Mouse (Mus musculus) heart, postnatal 0 days (tissue): ENCODE results near the gene Cdh3. TPM values are rescaled to one million over a fixed set of nuclear protein-coding genes. Genes with fewer than 3 reads are reported as not detected.
"Not testable (repeated sequence)": the region's sequence is repeated elsewhere in the genome, so short reads cannot be mapped to it uniquely, and the experiment has no call there.

Experiments used
- ATAC-seq: fragments of 200-750 bp; cut with Nextera tagmentation; 2 replicates; pipeline ENCODE4 v1.8.0; 2017; ENCODE audit warnings: low read depth, moderate number of reproducible peaks, moderate library complexity; ENCODE audit not compliant: insufficient read depth
- DNase-seq: peaks from one replicate; pipeline ENCODE4 v3.0.0-alpha.2; 2016; ENCODE audit warnings: low spot score
- H3K27ac ChIP-seq: fragments of 300-500 bp; sonication (generic); 2 replicates; pipeline ENCODE4 v1.5.1; 2014; ENCODE audit warnings: low read depth, mild to moderate bottlenecking
- H3K27me3 ChIP-seq: fragments of 300-500 bp; sonication (generic); 2 replicates; pipeline ENCODE4 v1.6.1; 2014; ENCODE audit warnings: low read length, mixed read lengths; ENCODE audit not compliant: control insufficient read depth, insufficient read depth
- H3K36me3 ChIP-seq: fragments of 300-500 bp; sonication (generic); replicated peaks from 2 replicates; pipeline ENCODE4 v1.6.1; 2014; ENCODE audit warnings: low read length, mixed read lengths; ENCODE audit not compliant: control insufficient read depth, insufficient read depth
- H3K4me1 ChIP-seq: fragments of 300-500 bp; sonication (generic); 2 replicates; pipeline ENCODE4 v1.6.1; 2014; ENCODE audit warnings: antibody characterized with exemption; ENCODE audit not compliant: control insufficient read depth, insufficient read depth
- H3K4me2 ChIP-seq: fragments of 300-500 bp; sonication (generic); 2 replicates; pipeline ENCODE4 v1.6.1; 2014; ENCODE audit warnings: low read depth, mild to moderate bottlenecking, low read length, moderate library complexity
- H3K4me3 ChIP-seq: fragments of 300-500 bp; sonication (generic); 2 replicates; pipeline ENCODE4 v1.5.1; 2014; ENCODE audit warnings: low read depth, low read length
- H3K9ac ChIP-seq: fragments of 300-500 bp; sonication (generic); replicated peaks from 2 replicates; pipeline ENCODE4 v1.6.1; 2014; ENCODE audit warnings: low read depth, low read length, mixed read lengths
- H3K9me3 ChIP-seq: fragments of 300-500 bp; sonication (generic); replicated peaks from 2 replicates; pipeline ENCODE4 v1.6.1; 2016; ENCODE audit warnings: low read length; ENCODE audit not compliant: control insufficient read depth
- CTCF ChIP-seq: IDR thresholded peaks from 2 replicates; pipeline ENCODE4 v1.5.1; 2016; ENCODE audit warnings: antibody characterized with exemption, control low read depth, low read depth
- EP300 ChIP-seq: IDR thresholded peaks from 2 replicates; pipeline ENCODE4 v1.6.1; 2016; ENCODE audit warnings: antibody characterized with exemption, low read depth
- WGBS: fragments of 180-500 bp; shearing (Covaris S2); extraction: QIAGEN DNeasy Blood & Tissue Kit; methylation state at CpG from one replicate; pipeline ENCODE4 v1.1.7; 2014; 5-methylcytosine and 5-hydroxymethylcytosine counted together
- polyA plus RNA-seq: library from polyadenylated mRNA; unstranded; fragments of >200 nt; fragmentation: Nextera tagmentation; extraction: Ambion mirVana; gene quantifications from 2 replicates; pipeline ENCODE4 v1.2.1, GENCODE M21; 2015
- total RNA-seq: library from RNA; depleted of rRNA; stranded (reverse); fragments of >200 nt; gene quantifications from 2 replicates; pipeline ENCODE4 v1.2.3, GENCODE M21; 2014; ENCODE audit warnings: low replicate concordance

Cdh3 gene
- total and polyA plus RNA-seq, 2 experiments from 2014 or later, result 4.5 to 9.2 TPM

GRCm38 (mm10) chr8:106585671-106586037 is 75.0 kb downstream of the Cdh3 start:
- Histone ChIP-seq H3K9ac (no peak overlapping the region), H3K36me3 (no peaks in the 10 kb centered on the region), H3K27ac (no peak overlapping the region), H3K9me3 (no peaks in the 10 kb centered on the region), H3K4me2 (no peak overlapping the region), H3K4me1 (no peaks in the 10 kb centered on the region), H3K4me3 (no peak overlapping the region), H3K27me3 (no peaks in the 10 kb centered on the region; the same call in 1 of the 2 replicates)
- ATAC-seq, result no peak
- no peak for DNase-seq
- 93% methylated on average over 3 of the region's 3 CpGs for WGBS
- TF ChIP-seq EP300, result no peak
- TF ChIP-seq CTCF, result no peak

DNA sequence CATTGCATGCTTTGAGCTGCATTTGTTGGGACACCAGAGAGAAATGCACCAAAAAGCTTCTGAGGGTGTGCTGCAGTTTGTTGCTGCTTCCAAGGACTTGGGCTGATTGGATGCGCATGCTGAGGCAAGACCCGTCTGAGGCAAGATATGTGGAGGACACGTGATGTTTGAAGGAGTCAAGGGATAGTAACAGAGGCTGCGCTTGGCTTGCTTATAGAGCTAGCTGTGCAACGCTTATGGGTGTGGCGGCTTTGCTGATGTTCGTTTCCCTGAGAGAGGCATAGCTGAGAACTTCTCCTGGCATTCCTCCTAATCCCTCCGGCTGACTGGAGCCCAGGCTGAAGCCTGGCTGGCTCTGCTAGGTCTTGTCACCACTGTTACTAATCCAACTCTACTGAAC is 76.2 kb downstream of the Cdh3 start:
- 74% methylated on average over 8 of the region's 8 CpGs for WGBS
- H3K36me3 ChIP-seq, result no peaks in the 10 kb centered on the region
- DNase-seq, result no peak
- H3K27me3 ChIP-seq, result no peaks in the 10 kb centered on the region; the same call in 1 of the 2 replicates
- H3K27ac ChIP-seq, result no peak overlapping the region
- H3K4me2 ChIP-seq, result no peak overlapping the region
- TF ChIP-seq CTCF (no peak), EP300 (no peak)
- no peak for ATAC-seq
- no peaks in the 10 kb centered on the region for H3K4me1 ChIP-seq
- no peaks in the 10 kb centered on the region for H3K9me3 ChIP-seq
- no peak overlapping the region for H3K9ac ChIP-seq
- no peak overlapping the region for H3K4me3 ChIP-seq

DNA sequence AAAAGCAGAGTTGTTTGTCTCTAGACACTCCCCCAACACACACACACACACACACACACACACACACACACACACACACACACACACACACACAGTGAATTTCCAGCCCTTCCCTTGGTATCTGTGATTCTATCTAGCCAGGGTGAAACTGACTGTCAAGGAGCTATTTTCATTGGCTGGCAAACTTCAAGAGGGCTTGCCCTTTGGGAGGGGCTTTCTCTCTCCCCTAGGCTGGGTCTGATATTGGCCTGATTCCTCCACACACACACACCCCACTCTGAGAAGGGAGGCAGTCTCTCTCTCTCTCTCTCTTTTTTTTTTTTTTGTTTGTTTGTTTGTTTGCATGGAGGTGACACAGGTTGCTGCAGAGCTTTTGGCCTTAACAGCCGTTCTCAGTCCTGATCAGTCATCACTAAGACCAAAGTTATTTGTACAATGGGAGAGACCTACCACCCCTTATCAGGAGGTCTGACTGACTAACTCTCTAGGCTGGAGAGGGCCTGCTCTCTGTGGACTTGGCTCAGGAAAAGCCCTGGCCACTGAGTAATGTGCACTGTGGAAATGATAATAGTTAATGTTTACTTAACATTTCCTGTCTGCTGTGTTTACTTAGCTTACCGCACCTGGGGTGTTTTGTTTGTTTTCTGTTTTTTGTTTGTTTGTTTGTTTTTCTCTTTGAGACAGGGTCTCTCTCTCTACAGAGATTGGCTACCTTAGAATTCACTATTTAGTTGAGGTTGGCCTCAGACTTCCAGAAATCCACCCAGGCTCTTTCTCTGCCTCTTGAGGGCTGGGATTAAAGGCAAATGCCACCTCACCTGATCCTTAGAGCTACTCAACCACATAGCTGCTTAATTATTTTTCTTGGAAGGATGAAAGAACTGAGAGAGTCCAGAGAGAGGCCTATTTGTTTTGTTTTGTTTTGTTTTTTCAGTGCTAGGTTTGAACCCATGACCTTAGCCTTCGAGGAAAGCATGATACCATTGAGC is 78.0 kb downstream of the Cdh3 start:
- no peaks in the 10 kb centered on the region for H3K36me3 ChIP-seq

GRCm38 (mm10) chr8:106592458-106592857 is 81.8 kb downstream of the Cdh3 start:
- H3K4me2 ChIP-seq, result no peak overlapping the region
- DNase-seq (no peak), ATAC-seq (no peak)
- no peak overlapping the region for H3K4me3 ChIP-seq
- no peaks in the 10 kb centered on the region for H3K27me3 ChIP-seq
- no peak overlapping the region for H3K27ac ChIP-seq
- no peaks in the 10 kb centered on the region for H3K4me1 ChIP-seq
- H3K36me3 ChIP-seq, result no peaks in the 10 kb centered on the region
- no peaks in the 10 kb centered on the region for H3K9me3 ChIP-seq
- 69% methylated on average over 1 of the region's 3 CpGs for WGBS
- no peak for TF ChIP-seq CTCF
- TF ChIP-seq EP300, result no peak
- H3K9ac ChIP-seq, result no peak overlapping the region

More for the DNA sequence above, 78.0 kb downstream of the Cdh3 start:
- WGBS, result 27% methylated on average over 3 of the region's 3 CpGs
- no peaks in the 10 kb centered on the region; the same call in 1 of the 2 replicates for H3K27me3 ChIP-seq
- no peak overlapping the region for H3K27ac ChIP-seq
- no peak overlapping the region for H3K9ac ChIP-seq
- H3K4me2 ChIP-seq, result no peak overlapping the region
- ATAC-seq (no peak), DNase-seq (no peak)
- no peaks in the 10 kb centered on the region for H3K4me1 ChIP-seq
- H3K4me3 ChIP-seq, result no peak overlapping the region
- TF ChIP-seq EP300 (no peak), CTCF (no peak)
- H3K9me3 ChIP-seq, result no peaks in the 10 kb centered on the region

- DNase-seq, H3K4me3 ChIP-seq, ATAC-seq, H3K27me3 ChIP-seq, H3K9ac ChIP-seq, H3K27ac ChIP-seq, H3K4me1 ChIP-seq, H3K36me3 ChIP-seq, H3K9me3 ChIP-seq, H3K4me2 ChIP-seq: not testable (repeated sequence)
- 93% methylated on average over 3 of the region's 3 CpGs for WGBS
These were observed 84.9 kb downstream of the Cdh3 start for GRCm38 (mm10) chr8:106595623-106596022.
